Mouse (Mus musculus) 416B (cell line): ENCODE results near the gene Bcas3.

Experiments
- DNase-seq: peaks from one replicate; pipeline ENCODE4 v3.0.0; 2011; ENCODE audit warnings: low read depth

Bcas3 gene

GRCm38 (mm10) chr11:85751171-85751570 is 398.2 kb downstream of the Bcas3 start:
- no peak for DNase-seq

GRCm38 (mm10) chr11:85754631-85755502 is 401.9 kb downstream of the Bcas3 start:
- no peak for DNase-seq

GRCm38 (mm10) chr11:85755503-85756044 is 402.6 kb downstream of the Bcas3 start:
- no peak for DNase-seq

GRCm38 (mm10) chr11:85758891-85759290 is 405.9 kb downstream of the Bcas3 start:
- DNase-seq, result no peak

- no peak for DNase-seq
These were observed 406.9 kb downstream of the Bcas3 start for GRCm38 (mm10) chr11:85759634-85760439.

- peak; percentile 25 for DNase-seq
These were observed 407.6 kb downstream of the Bcas3 start for GRCm38 (mm10) chr11:85760486-85761141.

- no peak for DNase-seq
These were observed 408.2 kb downstream of the Bcas3 start for GRCm38 (mm10) chr11:85761170-85761569.

GRCm38 (mm10) chr11:85763655-85764054 is 410.7 kb downstream of the Bcas3 start:
- DNase-seq, result no peak

GRCm38 (mm10) chr11:85766106-85766723 is 413.2 kb downstream of the Bcas3 start:
- DNase-seq, result no peak

- DNase-seq, result no peak
These were observed 413.8 kb downstream of the Bcas3 start for GRCm38 (mm10) chr11:85766811-85767210.

GRCm38 (mm10) chr11:85769740-85770139 is 416.8 kb downstream of the Bcas3 start:
- DNase-seq, result no peak

- DNase-seq, result no peak
These were observed 420.4 kb downstream of the Bcas3 start for GRCm38 (mm10) chr11:85773391-85773790.

GRCm38 (mm10) chr11:85774707-85775106 is 421.7 kb downstream of the Bcas3 start:
- peak; percentile 8 for DNase-seq

- DNase-seq, result no peak
These were observed 422.5 kb downstream of the Bcas3 start for GRCm38 (mm10) chr11:85775492-85775891.

- no peak for DNase-seq
These were observed 423.9 kb downstream of the Bcas3 start for GRCm38 (mm10) chr11:85776861-85777360.

- DNase-seq, result no peak
These were observed 425.0 kb downstream of the Bcas3 start for GRCm38 (mm10) chr11:85777950-85778349.

GRCm38 (mm10) chr11:85780303-85780702 is 427.3 kb downstream of the Bcas3 start:
- no peak for DNase-seq

GRCm38 (mm10) chr11:85786113-85786718 is 433.2 kb downstream of the Bcas3 start:
- peak; percentile 32 for DNase-seq

GRCm38 (mm10) chr11:85789750-85790149 is 436.8 kb downstream of the Bcas3 start:
- no peak for DNase-seq

GRCm38 (mm10) chr11:85790267-85790666 is 437.3 kb downstream of the Bcas3 start:
- DNase-seq, result no peak

GRCm38 (mm10) chr11:85791212-85791611 is 438.2 kb downstream of the Bcas3 start:
- no peak for DNase-seq
